Mouse (Mus musculus) 416B (cell line): ENCODE data around the gene Xrcc6.

Source experiments
- DNase-seq: peaks from one replicate; pipeline ENCODE4 v3.0.0; 2011; ENCODE audit warnings: low read depth

Xrcc6 gene

DNA sequence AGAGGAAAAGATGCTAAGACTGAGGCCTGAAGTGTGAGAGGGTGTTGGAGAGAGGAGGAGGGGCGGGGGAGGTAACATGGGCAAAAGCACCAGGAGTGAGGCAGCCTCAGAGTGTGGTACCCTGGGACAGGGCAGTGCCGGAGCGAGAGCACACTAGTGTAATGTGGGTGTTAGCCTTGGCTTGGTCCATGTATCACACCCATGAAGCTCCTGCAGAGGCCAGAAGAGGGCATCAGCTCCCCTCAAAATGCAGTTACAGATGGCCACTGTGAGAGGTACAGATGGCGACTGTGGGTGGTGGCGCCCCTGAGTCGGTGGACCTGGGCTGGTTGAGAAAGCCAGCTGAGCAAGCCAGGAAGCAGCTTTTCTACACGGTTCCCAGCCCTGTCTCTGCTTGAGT lies 93.5 kb downstream of the Xrcc6 start:
- peak; percentile 70 for DNase-seq

DNA sequence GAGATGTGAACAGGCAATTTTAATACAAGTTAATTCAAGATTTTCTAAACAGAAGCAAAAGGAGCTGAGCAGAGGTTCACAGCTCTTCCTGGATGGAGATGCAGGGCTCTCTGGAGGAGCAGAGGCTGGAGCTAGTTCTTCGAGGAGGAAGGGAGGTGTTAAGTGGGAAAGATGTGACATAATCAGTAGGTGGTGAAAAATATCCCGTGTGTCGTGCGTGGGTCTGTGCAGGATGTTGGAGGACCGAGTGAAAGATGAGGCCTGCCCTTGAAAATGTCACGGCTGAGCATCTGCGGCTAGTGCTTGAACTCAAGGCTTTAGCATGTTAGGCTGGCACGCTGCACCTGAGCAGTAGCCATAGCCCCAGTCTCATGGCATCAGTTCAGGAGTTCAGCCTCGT lies 98.0 kb downstream of the Xrcc6 start:
- DNase-seq = no peak

DNA sequence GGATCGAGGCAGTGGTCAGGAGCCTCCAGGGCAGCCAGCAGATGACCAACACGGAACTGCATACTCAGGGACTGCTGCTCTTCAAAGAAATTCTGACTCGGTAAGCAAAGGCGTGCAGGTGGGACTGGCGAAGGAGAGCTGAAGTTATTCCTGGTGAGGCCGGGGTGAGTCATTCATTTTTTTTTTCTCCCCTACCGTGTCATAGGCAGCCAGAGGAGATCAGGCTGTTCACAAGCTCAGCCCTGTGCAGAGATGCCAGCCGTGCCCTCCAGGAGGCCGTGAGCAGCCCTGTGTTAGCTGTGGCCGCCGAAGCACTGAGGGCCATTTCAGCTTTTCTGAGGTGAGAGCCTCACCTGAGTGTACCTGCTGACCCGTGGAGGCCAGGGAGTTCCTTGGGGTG lies 98.5 kb downstream of the Xrcc6 start:
- DNase-seq = no peak

DNA sequence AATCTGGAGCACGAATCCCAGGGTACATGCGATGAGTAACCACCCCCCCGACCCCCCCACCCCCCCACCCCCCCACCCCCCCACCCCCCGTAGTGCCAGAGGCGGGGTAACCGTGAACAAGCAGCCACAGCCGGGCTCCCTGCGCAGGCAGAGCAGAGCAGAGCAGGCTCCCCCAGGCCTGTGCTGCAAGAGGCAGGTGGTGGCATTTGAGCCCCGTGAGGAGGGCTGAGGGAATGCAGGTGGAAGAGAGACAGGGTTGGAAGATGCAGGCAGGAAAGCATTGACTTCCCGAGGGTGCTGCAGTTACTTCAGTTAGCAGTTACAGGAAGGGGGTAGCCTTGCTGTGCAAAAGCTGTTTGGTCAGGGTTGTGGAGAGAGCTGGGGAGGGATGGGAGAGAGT lies 99.6 kb downstream of the Xrcc6 start:
- DNase-seq = no peak
